Mouse (Mus musculus) limb, embryonic 14.5 days (tissue): Measurements from ENCODE around the gene Src. TPM values are rescaled to one million over a fixed set of nuclear protein-coding genes. Genes with fewer than 3 reads are reported as not detected.

ENCODE experiments used
- ATAC-seq: fragments of 200-750 bp; cut with Nextera tagmentation; 2 replicates; pipeline ENCODE4 v1.8.0; 2017; ENCODE audit warnings: low read depth, moderate number of reproducible peaks, moderate TSS enrichment; ENCODE audit not compliant: low FRiP score
- DNase-seq: peaks from one replicate; pipeline ENCODE4 v3.0.0-alpha.2; 2015; ENCODE audit warnings: low spot score
- H3K27ac ChIP-seq: fragments of 300-500 bp; sonication (generic); replicated peaks from 2 replicates; pipeline ENCODE4 v1.5.1; 2014; ENCODE audit warnings: low read depth, mild to moderate bottlenecking, low read length, moderate library complexity, mixed read lengths
- H3K27me3 ChIP-seq: fragments of 300-500 bp; sonication (generic); 2 replicates; pipeline ENCODE4 v1.6.1; 2014; ENCODE audit warnings: low read length, mixed read lengths; ENCODE audit not compliant: control insufficient read depth, insufficient read depth
- H3K36me3 ChIP-seq: fragments of 300-500 bp; sonication (generic); 2 replicates; pipeline ENCODE4 v1.6.1; 2014; ENCODE audit warnings: mild to moderate bottlenecking, low read length, moderate library complexity, mixed read lengths; ENCODE audit not compliant: control insufficient read depth, insufficient read depth
- H3K4me1 ChIP-seq: fragments of 300-500 bp; sonication (generic); 2 replicates; pipeline ENCODE4 v1.6.1; 2014; ENCODE audit warnings: antibody characterized with exemption, low read length, mixed read lengths; ENCODE audit not compliant: control insufficient read depth, insufficient read depth
- H3K4me2 ChIP-seq: fragments of 300-500 bp; sonication (generic); replicated peaks from 2 replicates; pipeline ENCODE4 v1.6.1; 2014; ENCODE audit warnings: low read depth, mild to moderate bottlenecking, low read length, moderate library complexity; ENCODE audit not compliant: severe bottlenecking
- H3K4me3 ChIP-seq: fragments of 300-500 bp; sonication (generic); replicated peaks from 2 replicates; pipeline ENCODE4 v1.5.1; 2014; ENCODE audit warnings: low read length
- H3K9ac ChIP-seq: fragments of 300-500 bp; sonication (generic); 2 replicates; pipeline ENCODE4 v1.6.1; 2014; ENCODE audit warnings: mild to moderate bottlenecking, low read depth, low read length, moderate library complexity; ENCODE audit not compliant: severe bottlenecking
- H3K9me3 ChIP-seq: fragments of 300-500 bp; sonication (generic); 2 replicates; pipeline ENCODE4 v1.6.1; 2016; ENCODE audit warnings: low read length; ENCODE audit not compliant: control insufficient read depth
- POLR2A ChIP-seq: fragments of 200-500 bp; IDR thresholded peaks from 2 replicates; pipeline ENCODE4 v1.8.0; 2012; ENCODE audit warnings: inconsistent platforms, mild to moderate bottlenecking, moderate library complexity, borderline replicate concordance; ENCODE audit not compliant: insufficient read depth, insufficient read length; ENCODE audit errors: extremely low read depth
- whole genome bisulfite sequencing: fragments of 180-500 bp; shearing (Covaris S2); extraction: QIAGEN DNeasy Blood & Tissue Kit; methylation state at CpG from one replicate; pipeline ENCODE4 v1.1.7; 2014; 5-methylcytosine and 5-hydroxymethylcytosine counted together
- polyA plus RNA-seq, 2 experiments: library from polyadenylated mRNA; depleted of rRNA in 1 of 2; stranded (reverse) in 1 of 2; unstranded in 1 of 2; fragments of >200 nt; fragmentation: Nextera tagmentation in 1 of 2; extraction: Ambion mirVana in 1 of 2; gene quantifications; 2 replicates each; pipeline versions ENCODE4 v1.2.1 to v1.2.3; 2012 to 2014

Src gene
- polyA plus RNA-seq (2012; rRNA removed), result 43.6 and 56.3 TPM in 2 replicates
- polyA plus RNA-seq (2014; fragmentation: Nextera tagmentation; extraction: Ambion mirVana), result 15.9 and 17.2 TPM in 2 replicates

GRCm38 (mm10) chr2:157418206-157418605, at the start of gene Src:
Src (plus strand) TSS chr2:157418444.
- Histone ChIP-seq H3K27ac (no peak within 1 kb of the TSS), H3K4me2 (no peak within 1 kb of the TSS), H3K27me3 (no peaks in the 10 kb centered on the region), H3K4me3 (no peak within 1 kb of the TSS), H3K4me1 (peaks cover 13% of the 10 kb centered on the region), H3K9ac (no peak within 1 kb of the TSS), H3K36me3 (no peaks in the 10 kb centered on the region), H3K9me3 (no peaks in the 10 kb centered on the region)
- ATAC-seq (no peak; the same call in 1 of the 2 replicates), DNase-seq (no peak)
- WGBS, result 26% methylated on average over 13 of the region's 13 CpGs
- no peak for TF ChIP-seq POLR2A

GRCm38 (mm10) chr2:157371696-157372095, 46.5 kb upstream of the Src start:
- H3K4me3 ChIP-seq, result no peak overlapping the region
- no peaks in the 10 kb centered on the region for H3K9me3 ChIP-seq
- H3K9ac ChIP-seq, result no peak overlapping the region
- no peaks in the 10 kb centered on the region for H3K27me3 ChIP-seq
- no peak overlapping the region for H3K27ac ChIP-seq
- peaks cover 11% of the 10 kb centered on the region; the same call in 1 of the 2 replicates for H3K36me3 ChIP-seq
- H3K4me2 ChIP-seq, result no peak overlapping the region
- no peak for TF ChIP-seq POLR2A
- no peak for DNase-seq
- peaks cover 17% of the 10 kb centered on the region for H3K4me1 ChIP-seq
- no peak for ATAC-seq
- 67% methylated on average over 6 of the region's 6 CpGs for WGBS

GRCm38 (mm10) chr2:157373681-157374080, 44.6 kb upstream of the Src start:
- DNase-seq, result no peak
- 82% methylated on average over 3 of the region's 3 CpGs for WGBS
- no peak overlapping the region for H3K9ac ChIP-seq
- no peak overlapping the region for H3K4me2 ChIP-seq
- no peaks in the 10 kb centered on the region for H3K9me3 ChIP-seq
- peaks cover 8% of the 10 kb centered on the region; the same call in 1 of the 2 replicates for H3K4me1 ChIP-seq
- peaks cover 11% of the 10 kb centered on the region; the same call in 1 of the 2 replicates for H3K36me3 ChIP-seq
- no peak overlapping the region for H3K4me3 ChIP-seq
- no peak overlapping the region for H3K27ac ChIP-seq
- H3K27me3 ChIP-seq, result no peaks in the 10 kb centered on the region
- ATAC-seq, result no peak
- TF ChIP-seq POLR2A, result no peak

GRCm38 (mm10) chr2:157375051-157375450, 43.2 kb upstream of the Src start:
- no peak for TF ChIP-seq POLR2A
- no peak overlapping the region for H3K27ac ChIP-seq
- no peak overlapping the region for H3K9ac ChIP-seq
- no peaks in the 10 kb centered on the region for H3K27me3 ChIP-seq
- peaks cover 22% of the 10 kb centered on the region for H3K36me3 ChIP-seq
- H3K4me2 ChIP-seq, result no peak overlapping the region
- no peaks in the 10 kb centered on the region for H3K9me3 ChIP-seq
- WGBS, result 48% methylated on average over 8 of the region's 8 CpGs
- no peak for DNase-seq
- H3K4me3 ChIP-seq, result no peak overlapping the region
- H3K4me1 ChIP-seq, result peaks cover 7% of the 10 kb centered on the region; the same call in 1 of the 2 replicates
- ATAC-seq, result no peak

GRCm38 (mm10) chr2:157375794-157376757, 42.2 kb upstream of the Src start:
- Histone ChIP-seq H3K4me1 (peaks cover 7% of the 10 kb centered on the region; the same call in 1 of the 2 replicates), H3K4me2 (no peak overlapping the region), H3K27ac (0 out of 2 replicates have a peak overlapping the region, but pooled peaks have one; percentile 26), H3K36me3 (peaks cover 26% of the 10 kb centered on the region), H3K27me3 (no peaks in the 10 kb centered on the region), H3K4me3 (no peak overlapping the region), H3K9me3 (no peaks in the 10 kb centered on the region), H3K9ac (no peak overlapping the region)
- whole genome bisulfite sequencing, result 37% methylated on average over 14 of the region's 14 CpGs
- TF ChIP-seq POLR2A, result no peak
- DNase-seq (no peak), ATAC-seq (no peak)
